Mouse (Mus musculus) megakaryocyte progenitor cell, adult 5-6 weeks (primary cell): ENCODE measurements at regions not wholly inside any gene's neighbourhood (a gene's known extent, or its start where the extent isn't known, plus 50 kb on each side); places are given as distances from the start of the nearest gene placed in this dataset.
A peak's percentile ranks its signal among the peaks of the same experiment; 100 is the strongest.

Source experiments
- ATAC-seq: replicated peaks from 2 replicates; pipeline ENCODE4 v1.8.0; 2016; ENCODE audit warnings: mild to moderate bottlenecking, moderate TSS enrichment, inconsistent platforms; ENCODE audit not compliant: poor library complexity

GRCm38 (mm10) chr3:100773237-100773636 lies 52.0 kb upstream of the Vtcn1 start:
- no peak for ATAC-seq

GRCm38 (mm10) chr3:100771363-100771762 lies 53.9 kb upstream of the Vtcn1 start:
- ATAC-seq = peak; percentile 53

GRCm38 (mm10) chr3:100770841-100771240 lies 54.4 kb upstream of the Vtcn1 start:
- no peak for ATAC-seq

- ATAC-seq = no peak
These were observed 56.1 kb upstream of the Vtcn1 start for GRCm38 (mm10) chr3:100769146-100769545.

- ATAC-seq = no peak
These were observed 57.1 kb upstream of the Vtcn1 start for GRCm38 (mm10) chr3:100768170-100768624.

- ATAC-seq = peak; percentile 81
These were observed 59.9 kb upstream of the Vtcn1 start for GRCm38 (mm10) chr3:100765323-100765722.

GRCm38 (mm10) chr3:100762895-100763294 lies 62.4 kb upstream of the Vtcn1 start:
- no peak for ATAC-seq

GRCm38 (mm10) chr3:100759091-100759941 lies 65.9 kb upstream of the Vtcn1 start:
- peak; percentile 52; the same call in 1 of the 2 replicates for ATAC-seq

GRCm38 (mm10) chr3:100754677-100755076 lies 69.4 kb upstream of the Man1a2 start:
- no peak for ATAC-seq

GRCm38 (mm10) chr3:100751211-100751610 lies 65.9 kb upstream of the Man1a2 start:
- ATAC-seq = no peak

- 0 out of 2 replicates have a peak, but pooled peaks have one; percentile 39 for ATAC-seq
These were observed 63.4 kb upstream of the Man1a2 start for GRCm38 (mm10) chr3:100748727-100749126.

- no peak for ATAC-seq
These were observed 63.0 kb upstream of the Man1a2 start for GRCm38 (mm10) chr3:100748309-100748691.

- no peak for ATAC-seq
These were observed 62.4 kb upstream of the Man1a2 start for GRCm38 (mm10) chr3:100747421-100748308.

- ATAC-seq = no peak
These were observed 52.4 kb upstream of the Man1a2 start for GRCm38 (mm10) chr3:100737660-100738059.

GRCm38 (mm10) chr3:100736539-100736938 lies 51.2 kb upstream of the Man1a2 start:
- no peak for ATAC-seq
